Mouse (Mus musculus): ENCODE data around the gene Snrpb2. TPM values are rescaled to one million over a fixed set of nuclear protein-coding genes. Genes with fewer than 3 reads are reported as not detected.

Snrpb2 gene
- polyA plus RNA-seq, 1 experiment from 2014 or later: 30.4 TPM

- DNase-seq (no peak), ATAC-seq (no peak)
- Histone ChIP-seq H3K27me3 (ENCODE audit: insufficient read depth, low read length) (no peaks in the 10 kb centered on the region), H3K9ac (replicated peaks) (no peak overlapping the region), H3K4me3 (ENCODE audit: low read depth, low read length) (no peak overlapping the region), H3K27ac (ENCODE audit: low read depth) (no peak overlapping the region), H3K9me3 (ENCODE audit: low read length) (no peaks in the 10 kb centered on the region), H3K36me3 (replicated peaks; ENCODE audit: insufficient read depth, low read length) (no peaks in the 10 kb centered on the region), H3K4me1 (ENCODE audit: insufficient read depth) (no peaks in the 10 kb centered on the region), H3K4me2 (ENCODE audit: low read depth, low read length) (no peak overlapping the region)
- TF ChIP-seq EP300 (IDR thresholded peaks at IDR 0.05; ENCODE audit: low read depth): no peak
- no peak for TF ChIP-seq CTCF (IDR thresholded peaks at IDR 0.05; ENCODE audit: low read depth)
Measured at GRCm38 (mm10) chr2:143055251-143055650, 7.6 kb upstream of the Snrpb2 start.

DNA sequence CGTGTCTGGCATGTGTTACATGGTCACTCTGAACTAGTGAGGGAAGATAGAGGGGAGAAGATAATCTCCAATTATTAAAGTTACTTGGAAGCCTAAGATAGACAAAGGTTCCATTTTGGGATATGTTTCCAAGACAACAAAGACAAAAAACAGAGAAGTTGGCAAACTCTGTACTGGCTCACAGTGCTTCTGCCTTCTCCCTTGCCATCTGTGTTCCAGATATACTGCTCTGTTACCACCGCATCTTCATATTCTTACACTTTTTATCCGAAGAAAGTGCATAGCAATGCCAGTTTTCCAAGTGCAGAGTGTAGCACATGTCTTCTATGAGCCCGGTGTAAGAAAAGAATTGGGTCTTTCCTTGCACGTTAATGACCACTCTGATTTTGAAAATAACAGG, 6.1 kb upstream of the Snrpb2 start:
- DNase-seq: no peak
- no peak for ATAC-seq
- no peak overlapping the region for H3K4me3 ChIP-seq (ENCODE audit: low read depth, low read length)
- TF ChIP-seq EP300 (IDR thresholded peaks at IDR 0.05; ENCODE audit: low read depth) (no peak), CTCF (IDR thresholded peaks at IDR 0.05; ENCODE audit: low read depth) (no peak)
- no peak overlapping the region for H3K9ac ChIP-seq (replicated peaks)
- WGBS (ENCODE audit: insufficient replicate concordance): 64% methylated on average over 5 of the region's 5 CpGs
- no peaks in the 10 kb centered on the region for H3K27me3 ChIP-seq (ENCODE audit: insufficient read depth, low read length)
- no peaks in the 10 kb centered on the region for H3K4me1 ChIP-seq (ENCODE audit: insufficient read depth)
- H3K36me3 ChIP-seq (replicated peaks; ENCODE audit: insufficient read depth, low read length): no peaks in the 10 kb centered on the region
- H3K9me3 ChIP-seq (ENCODE audit: low read length): no peaks in the 10 kb centered on the region
- no peak overlapping the region for H3K27ac ChIP-seq (ENCODE audit: low read depth)
- H3K4me2 ChIP-seq (ENCODE audit: low read depth, low read length): no peak overlapping the region

- peak overlapping the region; percentile 89; the same call in 1 of the 2 replicates for H3K9ac ChIP-seq (replicated peaks)
- ATAC-seq: peak; percentile 1
- WGBS (ENCODE audit: insufficient replicate concordance): 63% methylated on average over 6 of the region's 6 CpGs
Measured at GRCm38 (mm10) chr2:143062432-143062811, 417 bp upstream of the Snrpb2 start.

GRCm38 (mm10) chr2:143065914-143066313, 3.1 kb downstream of the Snrpb2 start:
- H3K4me1 ChIP-seq (ENCODE audit: insufficient read depth): peaks cover 8% of the 10 kb centered on the region
- H3K4me3 ChIP-seq (ENCODE audit: low read depth, low read length): no peak overlapping the region
- no peak overlapping the region for H3K4me2 ChIP-seq (ENCODE audit: low read depth, low read length)
- DNase-seq: no peak
- H3K36me3 ChIP-seq (replicated peaks; ENCODE audit: insufficient read depth, low read length): peaks cover 44% of the 10 kb centered on the region
- H3K9me3 ChIP-seq (ENCODE audit: low read length): no peaks in the 10 kb centered on the region
- 88% methylated on average over 3 of the region's 3 CpGs for WGBS (ENCODE audit: insufficient replicate concordance)
- TF ChIP-seq CTCF (IDR thresholded peaks at IDR 0.05; ENCODE audit: low read depth) (no peak), EP300 (IDR thresholded peaks at IDR 0.05; ENCODE audit: low read depth) (no peak)
- H3K27me3 ChIP-seq (ENCODE audit: insufficient read depth, low read length): no peaks in the 10 kb centered on the region
- no peak for ATAC-seq
- no peak overlapping the region for H3K27ac ChIP-seq (ENCODE audit: low read depth)
- no peak overlapping the region for H3K9ac ChIP-seq (replicated peaks)

More at GRCm38 (mm10) chr2:143062432-143062811, 417 bp upstream of the Snrpb2 start:
- Histone ChIP-seq H3K4me2 (ENCODE audit: low read depth, low read length) (peak overlapping the region; percentile 84), H3K27ac (ENCODE audit: low read depth) (no peak overlapping the region), H3K4me1 (ENCODE audit: insufficient read depth) (peaks cover 8% of the 10 kb centered on the region), H3K27me3 (ENCODE audit: insufficient read depth, low read length) (no peaks in the 10 kb centered on the region), H3K36me3 (replicated peaks; ENCODE audit: insufficient read depth, low read length) (peaks cover 21% of the 10 kb centered on the region), H3K4me3 (ENCODE audit: low read depth, low read length) (peak overlapping the region; percentile 92), H3K9me3 (ENCODE audit: low read length) (no peaks in the 10 kb centered on the region)
- no peak for TF ChIP-seq EP300 (IDR thresholded peaks at IDR 0.05; ENCODE audit: low read depth)
- TF ChIP-seq CTCF (IDR thresholded peaks at IDR 0.05; ENCODE audit: low read depth): no peak
- DNase-seq: no peak

GRCm38 (mm10) chr2:143078198-143078851, 15.5 kb downstream of the Snrpb2 start, which contains the start of gene Otor:
Gene Otor, plus strand, starts transcription at chr2:143078473.
- Histone ChIP-seq H3K27ac (ENCODE audit: low read depth) (no peak within 1 kb of the TSS), H3K4me2 (ENCODE audit: low read depth, low read length) (no peak within 1 kb of the TSS), H3K27me3 (ENCODE audit: insufficient read depth, low read length) (no peaks in the 10 kb centered on the region), H3K9ac (replicated peaks) (no peak within 1 kb of the TSS), H3K36me3 (replicated peaks; ENCODE audit: insufficient read depth, low read length) (no peaks in the 10 kb centered on the region), H3K9me3 (ENCODE audit: low read length) (no peaks in the 10 kb centered on the region), H3K4me1 (ENCODE audit: insufficient read depth) (no peaks in the 10 kb centered on the region), H3K4me3 (ENCODE audit: low read depth, low read length) (no peak within 1 kb of the TSS)
- TF ChIP-seq EP300 (IDR thresholded peaks at IDR 0.05; ENCODE audit: low read depth): no peak
- TF ChIP-seq CTCF (IDR thresholded peaks at IDR 0.05; ENCODE audit: low read depth): no peak
- WGBS (ENCODE audit: insufficient replicate concordance): 72% methylated on average over 8 of the region's 8 CpGs
- DNase-seq (no peak), ATAC-seq (no peak)

GRCm38 (mm10) chr2:143081693-143082092, 18.9 kb downstream of the Snrpb2 start:
- no peak overlapping the region for H3K4me3 ChIP-seq (ENCODE audit: low read depth, low read length)
- TF ChIP-seq CTCF (IDR thresholded peaks at IDR 0.05; ENCODE audit: low read depth) (no peak), EP300 (IDR thresholded peaks at IDR 0.05; ENCODE audit: low read depth) (no peak)
- H3K4me2 ChIP-seq (ENCODE audit: low read depth, low read length): no peak overlapping the region
- no peak for ATAC-seq
- 44% methylated on average over 3 of the region's 3 CpGs for WGBS (ENCODE audit: insufficient replicate concordance)
- H3K9me3 ChIP-seq (ENCODE audit: low read length): no peaks in the 10 kb centered on the region
- peak; percentile 16 for DNase-seq
- no peaks in the 10 kb centered on the region for H3K27me3 ChIP-seq (ENCODE audit: insufficient read depth, low read length)
- no peak overlapping the region for H3K9ac ChIP-seq (replicated peaks)
- H3K27ac ChIP-seq (ENCODE audit: low read depth): peak overlapping the region; percentile 23; the same call in 1 of the 2 replicates
- no peaks in the 10 kb centered on the region for H3K36me3 ChIP-seq (replicated peaks; ENCODE audit: insufficient read depth, low read length)
- H3K4me1 ChIP-seq (ENCODE audit: insufficient read depth): no peaks in the 10 kb centered on the region
